Mouse (Mus musculus): ENCODE data around the gene Cd46.

DNA sequence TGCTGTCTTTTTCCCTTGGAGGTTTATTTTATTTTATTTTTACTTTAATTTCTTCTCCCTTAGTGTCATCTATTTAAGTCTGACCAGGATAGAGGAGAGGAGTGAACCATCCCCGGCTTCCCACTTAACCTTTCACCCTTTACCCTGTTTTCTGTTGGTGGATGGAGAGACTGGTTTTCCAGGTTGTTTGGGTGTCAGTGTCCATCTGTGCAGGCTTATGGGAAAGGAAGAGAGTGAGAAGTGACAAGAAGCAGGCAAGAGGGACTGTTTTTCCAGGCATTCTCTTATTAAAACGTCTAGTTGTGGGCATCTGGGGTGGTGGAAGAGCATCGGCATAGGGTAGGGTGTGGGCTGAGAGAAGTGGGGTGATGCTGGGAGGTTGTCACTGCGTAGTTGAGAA lies 74.4 kb downstream of the Cd46 start:
- TF ChIP-seq CTCF (IDR thresholded peaks at IDR 0.05): no peak
- no peak for TF ChIP-seq POLR2A (IDR thresholded peaks at IDR 0.05; ENCODE audit: insufficient read depth, low read depth, low read length)
- TF ChIP-seq EP300 (IDR thresholded peaks at IDR 0.05; ENCODE audit: insufficient read depth, low read depth, low read length): no peak
